Mouse (Mus musculus) embryo, embryonic 10.5 days (tissue): Measurements from ENCODE around the gene Cldn34a.
"Not testable (repeated sequence)": the region's sequence is repeated elsewhere in the genome, so short reads cannot be mapped to it uniquely, and the experiment has no call there.

Experiments used
- DNase-seq: peaks from one replicate; pipeline ENCODE4 v3.0.0-alpha.2; 2015; ENCODE audit warnings: low spot score

Cldn34a gene

DNA sequence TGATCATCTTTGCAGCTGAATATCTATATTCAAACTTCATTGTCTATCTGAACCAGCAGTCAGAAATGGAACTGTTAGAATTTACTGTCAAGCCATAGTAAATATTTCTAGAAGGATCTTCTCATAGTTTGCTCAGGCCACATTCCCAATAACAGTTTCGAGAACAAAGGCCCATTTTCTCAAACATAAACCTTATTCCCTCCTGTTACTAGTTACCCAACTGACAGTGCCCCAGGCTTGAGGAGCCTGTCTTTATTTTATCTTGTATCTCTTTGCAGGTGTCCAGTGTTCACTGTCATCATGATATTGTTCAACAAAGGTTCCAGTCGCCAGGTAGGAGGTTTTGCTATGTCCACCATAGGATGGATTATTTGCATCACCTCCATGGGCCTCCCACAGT is at the start of gene Cldn34a:
Cldn34a (plus strand) TSS at position 301 of the 400 bp plus-strand sequence.
- no peak for DNase-seq

DNA sequence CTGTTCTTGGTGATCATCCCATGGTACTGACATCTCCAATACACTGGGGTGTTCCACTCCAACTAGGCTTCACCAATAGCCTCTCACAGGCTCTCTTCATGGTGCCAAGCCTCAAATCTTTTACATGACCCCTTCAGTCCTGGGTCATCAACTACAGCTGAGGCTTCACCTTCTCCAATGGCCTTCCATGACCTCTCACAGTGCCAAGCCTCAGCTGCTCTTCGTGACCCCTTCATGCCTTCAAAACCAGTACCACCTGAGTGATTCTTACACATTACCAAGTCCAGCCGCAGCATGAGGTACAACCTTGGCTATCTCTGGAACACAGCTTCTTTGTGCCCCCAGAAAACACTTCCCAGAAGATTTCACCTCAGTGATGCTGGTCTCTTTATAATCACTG is 44.5 kb upstream of the Cldn34a start:
- not testable (repeated sequence) for DNase-seq

DNA sequence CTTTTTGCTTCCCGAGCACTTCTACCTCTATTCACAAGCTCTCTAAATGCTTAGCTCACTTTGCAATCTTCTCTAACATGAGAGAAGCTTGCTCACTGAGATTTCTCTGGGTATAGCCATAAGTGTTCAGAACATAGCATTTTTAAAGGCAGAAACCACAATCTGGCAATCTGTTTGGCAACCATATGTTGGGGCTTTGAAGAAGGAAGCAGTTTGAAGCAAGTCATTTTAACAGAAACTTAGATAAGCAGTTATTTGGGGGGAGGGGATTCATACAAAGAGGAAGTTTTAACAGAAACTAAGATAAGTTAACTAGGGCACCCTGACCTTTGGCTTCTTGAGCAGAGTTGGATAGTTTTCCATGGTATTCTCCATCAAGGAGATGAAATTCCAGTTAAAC is 17.4 kb upstream of the Cldn34a start:
- no peak for DNase-seq

DNA sequence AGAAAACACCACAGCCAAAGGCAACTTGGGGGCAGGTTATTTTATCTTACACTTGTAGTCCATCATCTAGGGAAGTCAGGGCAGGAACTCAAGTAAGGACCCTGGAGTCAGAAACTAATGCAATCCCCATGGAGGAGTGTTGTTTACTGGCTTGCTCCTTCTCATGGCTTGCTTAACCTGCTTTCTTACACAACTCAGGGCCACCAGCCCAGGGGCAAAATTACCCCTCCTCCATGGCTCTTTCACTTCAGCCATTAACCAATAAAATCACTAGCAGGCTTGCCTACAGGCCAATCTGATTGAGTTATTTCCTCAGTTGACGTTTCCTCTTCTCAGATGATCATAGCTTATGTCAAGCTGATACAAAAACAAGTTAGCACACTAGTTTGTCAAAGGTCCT is 15.0 kb upstream of the Cldn34a start:
- no peak for DNase-seq

DNA sequence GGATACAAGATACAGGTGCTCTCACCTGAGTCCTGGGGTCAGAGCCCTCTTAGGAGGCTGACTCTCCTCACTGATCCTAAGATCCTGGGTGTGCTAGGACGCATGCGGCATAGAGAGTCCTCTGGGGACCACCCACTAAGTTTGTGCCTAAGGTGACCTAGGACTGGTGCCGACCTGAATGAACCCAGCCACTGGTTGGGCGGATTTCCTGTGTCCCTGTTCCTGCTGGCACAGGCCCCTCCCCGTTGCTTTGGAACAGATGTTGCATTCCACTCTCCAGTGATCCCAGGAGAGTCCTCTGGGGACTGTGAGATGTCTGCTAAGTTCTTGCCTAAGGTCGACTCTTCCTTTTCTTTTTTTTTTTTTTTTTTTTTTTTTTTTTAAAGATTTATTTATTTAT is 5.7 kb upstream of the Cldn34a start:
- no peak for DNase-seq
